Mouse (Mus musculus): ENCODE data around the gene Gm13084. TPM values are rescaled to one million over a fixed set of nuclear protein-coding genes. Genes with fewer than 3 reads are reported as not detected.

Gm13084 gene
- not detected in 2 replicates for polyA plus RNA-seq (2012; ENCODE audit: low replicate concordance)

GRCm38 (mm10) chr4:143815993-143816392 lies at the start of gene Gm13084:
Gene Gm13084 (minus strand): TSS chr4:143816093.

GRCm38 (mm10) chr4:143846197-143846596 lies 30.3 kb upstream of the Gm13084 start, which contains the start of gene Gm13103:
Gene Gm13103 (plus strand): TSS chr4:143846497.

GRCm38 (mm10) chr4:143789052-143789451 lies 26.8 kb downstream of the Gm13084 start, which contains the start of gene Gm13023:
Gene Gm13023 (plus strand): TSS chr4:143789352.

Other genes with a start within 250 kb of the Gm13084 start
- not detected in 2 replicates for gene Gm13083, start 201.1 kb downstream of the Gm13084 start, polyA plus RNA-seq (2012; ENCODE audit: low replicate concordance)
- gene Gm13088, start 158.8 kb downstream of the Gm13084 start, polyA plus RNA-seq (2012; ENCODE audit: low replicate concordance): not detected in 2 replicates
- gene Gm13089, start 113.4 kb downstream of the Gm13084 start, polyA plus RNA-seq (2012; ENCODE audit: low replicate concordance): not detected in 2 replicates
- gene Gm13078, start 96.6 kb downstream of the Gm13084 start, polyA plus RNA-seq (2012; ENCODE audit: low replicate concordance): not detected in 2 replicates
- gene Gm13023, start 26.7 kb downstream of the Gm13084 start, polyA plus RNA-seq (2012; ENCODE audit: low replicate concordance): not detected in 2 replicates
- not detected in 2 replicates for gene Gm13103, start 30.4 kb upstream of the Gm13084 start, polyA plus RNA-seq (2012; ENCODE audit: low replicate concordance)
- not detected in 2 replicates for gene Pramef6, start 84.3 kb upstream of the Gm13084 start, polyA plus RNA-seq (2012; ENCODE audit: low replicate concordance)
- not detected in 2 replicates for gene Pramef25, start 134.9 kb upstream of the Gm13084 start, polyA plus RNA-seq (2012; ENCODE audit: low replicate concordance)
- gene Gm13101, start 150.9 kb upstream of the Gm13084 start, polyA plus RNA-seq (2012; ENCODE audit: low replicate concordance): not detected in 2 replicates
- not detected in 2 replicates for gene Pramef17, start 178.3 kb upstream of the Gm13084 start, polyA plus RNA-seq (2012; ENCODE audit: low replicate concordance)
- gene Pramel4, start 243.0 kb upstream of the Gm13084 start, polyA plus RNA-seq (2012; ENCODE audit: low replicate concordance): not detected in 2 replicates

Data from hematopoietic multipotent progenitor cell, adult 10-12 weeks (in vitro differentiated cells).